In the genomic region with DNA sequence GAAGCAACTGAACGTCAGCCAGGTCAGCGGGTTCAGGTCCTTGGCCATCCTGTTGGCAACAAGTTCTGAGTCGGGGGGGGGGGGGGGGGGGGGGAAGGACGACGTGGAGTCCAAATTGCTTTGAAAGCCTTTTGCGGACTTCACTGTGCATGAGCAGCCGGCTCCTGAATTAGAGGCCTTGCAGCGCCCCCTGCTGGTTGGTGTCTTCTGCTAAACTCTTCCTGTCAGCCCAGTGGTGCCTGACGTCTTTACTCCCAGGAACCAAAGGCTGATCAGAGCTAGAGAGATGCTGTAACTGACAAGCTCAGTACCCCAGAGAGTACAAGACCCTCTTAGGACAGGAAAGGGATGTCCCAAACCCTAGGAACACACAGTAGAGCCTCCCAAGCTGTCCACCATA, we compare ENCODE assay signal across 9 mouse cellular contexts. TPM values are rescaled to one million over a fixed set of nuclear protein-coding genes. Genes with fewer than 3 reads are reported as not detected.
A peak's percentile ranks its signal among the peaks of the same experiment; 100 is the strongest.
DNase-seq lines count a peak whose midpoint lies in the region; ATAC-seq and TF ChIP-seq lines count a peak whose summit lies in the region.
"Had no signal": no experiment of that assay in that cellular context is flagged by ENCODE, and none has a peak within 500 bp of the region (broad histone marks: within the 10 kb centered on the region; RNA-seq: fewer than 3 reads in every experiment).

No protein-coding gene starts in this region.

- no peaks in the 10 kb centered on the region for H3K36me3 ChIP-seq in E14TG2a.4 (ENCODE audit: insufficient read depth, low read length)
- H3K36me3 ChIP-seq in embryonic facial prominence, embryonic 11.5 days (replicated peaks; ENCODE audit: control insufficient read depth, insufficient read depth, low read depth, low read length): no peaks in the 10 kb centered on the region
- no peaks in the 10 kb centered on the region for H3K36me3 ChIP-seq in heart, adult 2 months (ENCODE audit: control insufficient read depth, insufficient read depth, low read length)
- no peaks in the 10 kb centered on the region for H3K36me3 ChIP-seq in liver, postnatal 0 days (replicated peaks; ENCODE audit: insufficient read depth, low read length)
- H3K36me3 ChIP-seq: limb, embryonic 15.5 days had no signal

- peaks cover 2% of the 10 kb centered on the region; the same call in 1 of the 2 replicates for H3K4me1 ChIP-seq in E14TG2a.4 (replicated peaks; ENCODE audit: low read depth, low read length)
- no peaks in the 10 kb centered on the region for H3K4me1 ChIP-seq in embryonic facial prominence, embryonic 11.5 days (ENCODE audit: control insufficient read depth, insufficient read depth, low read length)
- H3K4me1 ChIP-seq in heart, adult 2 months (ENCODE audit: control insufficient read depth, insufficient read depth, low read length): no peaks in the 10 kb centered on the region
- H3K4me1 ChIP-seq in liver, postnatal 0 days (ENCODE audit: insufficient read depth): no peaks in the 10 kb centered on the region

- no peak overlapping the region for H3K4me2 ChIP-seq in embryonic facial prominence, embryonic 11.5 days (ENCODE audit: low read depth, low read length)
- H3K4me2 ChIP-seq in liver, postnatal 0 days (ENCODE audit: low read depth, low read length): no peak overlapping the region
- H3K4me2 ChIP-seq: limb, embryonic 15.5 days had no signal

- no peaks in the 10 kb centered on the region for H3K79me2 ChIP-seq in heart, adult 2 months (replicated peaks; ENCODE audit: control insufficient read depth, insufficient read depth, low read length)

- ATAC-seq in embryonic facial prominence, embryonic 11.5 days (replicated peaks; ENCODE audit: insufficient number of reproducible peaks, low FRiP score, low TSS enrichment, low read depth): peak; percentile 44; the same call in 1 of the 2 replicates
- no peak for ATAC-seq in liver, postnatal 0 days

- H3K27ac ChIP-seq in embryonic facial prominence, embryonic 11.5 days (replicated peaks; ENCODE audit: low read depth, low read length): no peak overlapping the region
- no peak overlapping the region for H3K27ac ChIP-seq in heart, adult 2 months
- H3K27ac ChIP-seq in liver, postnatal 0 days (ENCODE audit: low read depth): no peak overlapping the region
- H3K27ac ChIP-seq: limb, embryonic 15.5 days had no signal

- no peak overlapping the region for H3K9ac ChIP-seq in embryonic facial prominence, embryonic 11.5 days (replicated peaks; ENCODE audit: low read length)
- H3K9ac ChIP-seq in heart, adult 2 months (ENCODE audit: low read depth, low read length): no peak overlapping the region
- H3K9ac ChIP-seq in liver, postnatal 0 days (replicated peaks): no peak overlapping the region
- H3K9ac ChIP-seq: limb, embryonic 15.5 days had no signal

- no peak for TF ChIP-seq POLR2A in heart, adult 2 months (IDR thresholded peaks at IDR 0.05; ENCODE audit: insufficient read depth, low read depth, low read length)

- no peaks in the 10 kb centered on the region for H3K9me3 ChIP-seq in E14TG2a.4 (ENCODE audit: low read length)
- H3K9me3 ChIP-seq in embryonic facial prominence, embryonic 11.5 days (replicated peaks; ENCODE audit: control insufficient read depth, low read length): no peaks in the 10 kb centered on the region
- H3K9me3 ChIP-seq in liver, postnatal 0 days (ENCODE audit: low read length): no peaks in the 10 kb centered on the region
- H3K9me3 ChIP-seq: limb, embryonic 15.5 days had no signal

- no peak for TF ChIP-seq EP300 in heart, adult 2 months (IDR thresholded peaks at IDR 0.05; ENCODE audit: insufficient read depth, low read depth, low read length)
- TF ChIP-seq EP300 in liver, postnatal 0 days (IDR thresholded peaks at IDR 0.05; ENCODE audit: low read depth): no peak

- TF ChIP-seq CTCF in E14TG2a.4 (conservative IDR thresholded peaks at IDR 0.05; ENCODE audit: low read length): peak; percentile 52
- TF ChIP-seq CTCF in heart, adult 2 months (IDR thresholded peaks at IDR 0.05): peak; percentile 72
- TF ChIP-seq CTCF in liver, postnatal 0 days (IDR thresholded peaks at IDR 0.05; ENCODE audit: low read depth): peak; percentile 82

- intact Hi-C loops in heart, adult 2 months (cut with DNase I): loop anchor here (1.0 to 2.0 kb wide), 2 partner anchors 318 to 414 kb away; no protein-coding TSS in a partner anchor

- no peak overlapping the region for H3K4me3 ChIP-seq in E14TG2a.4 (replicated peaks; ENCODE audit: low read length)
- H3K4me3 ChIP-seq in embryonic facial prominence, embryonic 11.5 days (ENCODE audit: low read depth, low read length): no peak overlapping the region
- H3K4me3 ChIP-seq in heart, adult 2 months: no peak overlapping the region
- no peak overlapping the region for H3K4me3 ChIP-seq in liver, postnatal 0 days (ENCODE audit: low read depth, low read length)
- H3K4me3 ChIP-seq: limb, embryonic 15.5 days had no signal

- 8% methylated on average over 6 of the region's 9 CpGs for WGBS in embryonic facial prominence, embryonic 11.5 days
- 1% methylated on average over 9 of the region's 9 CpGs for WGBS in heart, adult 2 months
- 2% methylated on average over 6 of the region's 9 CpGs for WGBS in liver, postnatal 0 days (ENCODE audit: insufficient replicate concordance)

- peaks cover 33% of the 10 kb centered on the region for H3K27me3 ChIP-seq in E14TG2a.4 (ENCODE audit: insufficient read depth, low read length)
- no peaks in the 10 kb centered on the region for H3K27me3 ChIP-seq in embryonic facial prominence, embryonic 11.5 days (ENCODE audit: control insufficient read depth, insufficient read depth, low read length)
- H3K27me3 ChIP-seq in heart, adult 2 months (ENCODE audit: control insufficient read depth, insufficient read depth, low read length): no peaks in the 10 kb centered on the region
- H3K27me3 ChIP-seq in liver, postnatal 0 days (ENCODE audit: insufficient read depth, low read length): no peaks in the 10 kb centered on the region

- peak; percentile 63 to 80 for DNase-seq in adrenal gland, postnatal 4 days (ENCODE audit: low spot score in 2 of 2)
- peak; percentile 90 for DNase-seq in embryonic facial prominence, embryonic 11.5 days (ENCODE audit: low spot score)
- DNase-seq in heart, adult 2 months: peak; percentile 65 to 81
- DNase-seq in kidney, postnatal 36 days: peak; percentile 75 to 95
- DNase-seq in liver, postnatal 0 days: peak; percentile 89
- DNase-seq in right cerebral cortex, adult 18-20 months: peak; percentile 83
- peak; percentile 51 to 60 for DNase-seq in urinary bladder, adult 18-20 months (ENCODE audit: low spot score in 2 of 2)

RNA-seq across cellular contexts. Expression of a gene that starts 43.7 kb away (rescaled TPM):
- total RNA-seq in adrenal gland, postnatal 4 days (2021): 10 to 100 TPM; 89.3 to 94.4 TPM
- 67.6 and 74.6 TPM in 2 replicates for polyA plus RNA-seq in embryonic facial prominence, embryonic 11.5 days (2014; fragmentation: Nextera tagmentation; extraction: Ambion mirVana)
- 10 to 100 TPM; 34.1 to 37.8 TPM for total RNA-seq in heart, adult 2 months (2021)
- 33.6 and 38.5 TPM in 2 replicates for polyA plus RNA-seq in heart, adult 2 months (2012; rRNA removed)
- 29.9 and 33.0 TPM in 2 replicates for polyA plus RNA-seq in liver, postnatal 0 days (2015; fragmentation: Nextera tagmentation; extraction: Ambion mirVana)
